ENCODE assay signal across 18 mouse cellular contexts in genomic region chr7:19217492-19217891, GRCm38 (mm10). TPM values are rescaled to one million over a fixed set of nuclear protein-coding genes. Genes with fewer than 3 reads are reported as not detected.
DNase-seq lines count a peak whose midpoint lies in the region; ATAC-seq and TF ChIP-seq lines count a peak whose summit lies in the region.
"Had no signal": no experiment of that assay in that cellular context is flagged by ENCODE, and none has a peak within 500 bp of the region (broad histone marks: within the 10 kb centered on the region; RNA-seq: fewer than 3 reads in every experiment).

No protein-coding gene starts in this region.

- H3K27me3 ChIP-seq in limb, embryonic 11.5 days (ENCODE audit: control insufficient read depth, insufficient read depth, low read length), result no peaks in the 10 kb centered on the region
- H3K27me3 ChIP-seq in splenic B cell, adult 2 months (ENCODE audit: control insufficient read depth, insufficient read depth, low read length, poor library complexity, severe bottlenecking), result no peaks in the 10 kb centered on the region; the same call in 1 of the 2 replicates
- peaks cover 11% of the 10 kb centered on the region; the same call in 1 of the 2 replicates for H3K27me3 ChIP-seq in forebrain, embryonic 13.5 days
- H3K27me3 ChIP-seq in forebrain, embryonic 15.5 days, result no peaks in the 10 kb centered on the region
- H3K27me3 ChIP-seq: limb, embryonic 15.5 days had no signal

- no peaks in the 10 kb centered on the region for H3K9me3 ChIP-seq in limb, embryonic 11.5 days (ENCODE audit: control insufficient read depth, low read length)
- no peaks in the 10 kb centered on the region for H3K9me3 ChIP-seq in forebrain, embryonic 13.5 days (replicated peaks)
- no peaks in the 10 kb centered on the region for H3K9me3 ChIP-seq in forebrain, embryonic 15.5 days
- H3K9me3 ChIP-seq: embryonic facial prominence, embryonic 13.5 days; limb, embryonic 15.5 days had no signal

- no peak for TF ChIP-seq POLR2A in bone marrow macrophage, adult 2 months (IDR thresholded peaks at IDR 0.05; ENCODE audit: borderline replicate concordance, low read depth, low read length)

- ATAC-seq in limb, embryonic 11.5 days (ENCODE audit: insufficient number of reproducible peaks, low FRiP score, low TSS enrichment, low read depth), result peak; percentile 55
- no peak for ATAC-seq in forebrain, embryonic 13.5 days
- ATAC-seq in forebrain, embryonic 15.5 days (replicated peaks), result no peak
- ATAC-seq: liver, postnatal 0 days had no signal

- H3K36me3 ChIP-seq in limb, embryonic 11.5 days (ENCODE audit: control insufficient read depth, insufficient read depth, low read length), result 0 out of 2 replicates have a peak, but pooled peaks cover 4% of the 10 kb centered on the region
- H3K36me3 ChIP-seq in splenic B cell, adult 2 months (ENCODE audit: control insufficient read depth, insufficient read depth, low read length, poor library complexity, severe bottlenecking), result no peaks in the 10 kb centered on the region
- peaks cover 4% of the 10 kb centered on the region for H3K36me3 ChIP-seq in forebrain, embryonic 13.5 days (ENCODE audit: poor library complexity, severe bottlenecking)
- H3K36me3 ChIP-seq in forebrain, embryonic 15.5 days, result no peaks in the 10 kb centered on the region

- 16% methylated on average over 5 of the region's 5 CpGs for WGBS in limb, embryonic 11.5 days
- 73% methylated on average over 5 of the region's 5 CpGs for WGBS in forebrain, embryonic 13.5 days
- WGBS in forebrain, embryonic 15.5 days, result 74% methylated on average over 5 of the region's 5 CpGs

- no peak for TF ChIP-seq CTCF in bone marrow macrophage, adult 2 months (IDR thresholded peaks at IDR 0.05; ENCODE audit: low read depth, low read length)

- H3K4me1 ChIP-seq in bone marrow macrophage, adult 2 months (ENCODE audit: control insufficient read depth, insufficient read depth, low read length), result peaks cover 35% of the 10 kb centered on the region
- H3K4me1 ChIP-seq in limb, embryonic 11.5 days (ENCODE audit: control insufficient read depth, insufficient read depth, low read length), result peaks cover 36% of the 10 kb centered on the region
- 0 out of 2 replicates have a peak, but pooled peaks cover 1% of the 10 kb centered on the region for H3K4me1 ChIP-seq in forebrain, embryonic 13.5 days
- peaks cover under 1% of the 10 kb centered on the region; the same call in 1 of the 2 replicates for H3K4me1 ChIP-seq in forebrain, embryonic 15.5 days

- H3K27ac ChIP-seq in bone marrow macrophage, adult 2 months (ENCODE audit: insufficient read depth, low read depth, low read length), result peak overlapping the region; percentile 47; the same call in 1 of the 2 replicates
- peak overlapping the region; percentile 48 for H3K27ac ChIP-seq in limb, embryonic 11.5 days (replicated peaks; ENCODE audit: low read depth, low read length)
- H3K27ac ChIP-seq in forebrain, embryonic 13.5 days, result no peak overlapping the region
- no peak overlapping the region for H3K27ac ChIP-seq in forebrain, embryonic 15.5 days (replicated peaks)
- H3K27ac ChIP-seq: embryonic facial prominence, embryonic 13.5 days; layer of hippocampus, adult 2 months; left cerebral cortex, adult 2 months; limb, embryonic 15.5 days had no signal

- no peak overlapping the region; the same call in 1 of the 2 replicates for H3K4me2 ChIP-seq in limb, embryonic 11.5 days (ENCODE audit: low read depth, severe bottlenecking)
- H3K4me2 ChIP-seq in forebrain, embryonic 13.5 days, result no peak overlapping the region
- no peak overlapping the region for H3K4me2 ChIP-seq in forebrain, embryonic 15.5 days (replicated peaks)
- H3K4me2 ChIP-seq: embryonic facial prominence, embryonic 13.5 days; limb, embryonic 15.5 days; midbrain, embryonic 11.5 days had no signal

- H3K9ac ChIP-seq in limb, embryonic 11.5 days (ENCODE audit: low read length), result no peak overlapping the region
- no peak overlapping the region for H3K9ac ChIP-seq in forebrain, embryonic 13.5 days
- no peak overlapping the region for H3K9ac ChIP-seq in forebrain, embryonic 15.5 days (replicated peaks)
- H3K9ac ChIP-seq: embryonic facial prominence, embryonic 13.5 days; limb, embryonic 15.5 days; liver, postnatal 0 days had no signal

- no peak overlapping the region for H3K4me3 ChIP-seq in bone marrow macrophage, adult 2 months (ENCODE audit: insufficient read depth, low read length)
- H3K4me3 ChIP-seq in limb, embryonic 11.5 days (ENCODE audit: low read depth, low read length), result no peak overlapping the region
- H3K4me3 ChIP-seq in forebrain, embryonic 13.5 days, result no peak overlapping the region
- H3K4me3 ChIP-seq in forebrain, embryonic 15.5 days, result no peak overlapping the region
- H3K4me3 ChIP-seq: embryonic facial prominence, embryonic 13.5 days; layer of hippocampus, adult 2 months; left cerebral cortex, adult 2 months; limb, embryonic 15.5 days had no signal

- peak; percentile 46 for DNase-seq in lung, postnatal 10 days
- DNase-seq in lung, postnatal 25 days (ENCODE audit: low spot score), result no peak
- DNase-seq in limb, embryonic 11.5 days (ENCODE audit: low spot score), result peak; percentile 84
- DNase-seq in splenic B cell, adult 2 months (ENCODE audit: low read depth, low spot score), result peak; percentile 37
- DNase-seq: cerebellum, adult 11-12 months; cerebellum, postnatal 25 days; gastrocnemius, postnatal 10 days; heart, postnatal 4 days; kidney, adult 18-20 months; liver, postnatal 0 days had no signal

RNA-seq across cellular contexts. Expression of gene Gpr4, which starts 5.2 kb away (rescaled TPM):
- not detected in 2 replicates for polyA plus RNA-seq in bone marrow macrophage, adult 2 months (2012; ENCODE audit: insufficient read depth, insufficient read length, missing spikeins)
- 8.7 and 10.5 TPM in 2 replicates for polyA plus RNA-seq in limb, embryonic 11.5 days (2014; fragmentation: Nextera tagmentation; extraction: Ambion mirVana)
- 1.2 and 1.3 TPM in 2 replicates for polyA plus RNA-seq in forebrain, embryonic 13.5 days (2015; fragmentation: Nextera tagmentation; extraction: Ambion mirVana)
- polyA plus RNA-seq in forebrain, embryonic 15.5 days (2015; fragmentation: Nextera tagmentation; extraction: Ambion mirVana), result 2.2 and 2.4 TPM in 2 replicates

RNA-seq across cellular contexts. Expression of gene Opa3, which starts 10.6 kb away (rescaled TPM):
- 20.0 and 22.0 TPM in 2 replicates for polyA plus RNA-seq in bone marrow macrophage, adult 2 months (2012; ENCODE audit: insufficient read depth, insufficient read length, missing spikeins)
- polyA plus RNA-seq in limb, embryonic 11.5 days (2014; fragmentation: Nextera tagmentation; extraction: Ambion mirVana), result 42.9 and 43.2 TPM in 2 replicates
- 42.1 and 47.5 TPM in 2 replicates for polyA plus RNA-seq in forebrain, embryonic 13.5 days (2015; fragmentation: Nextera tagmentation; extraction: Ambion mirVana)
- 40.6 and 44.5 TPM in 2 replicates for polyA plus RNA-seq in forebrain, embryonic 15.5 days (2015; fragmentation: Nextera tagmentation; extraction: Ambion mirVana)

RNA-seq across cellular contexts. Expression of gene Eml2, which starts 41.3 kb away (rescaled TPM):
- polyA plus RNA-seq in bone marrow macrophage, adult 2 months (2012; ENCODE audit: insufficient read depth, insufficient read length, missing spikeins), result 12.2 and 17.8 TPM in 2 replicates
- 2.2 and 2.3 TPM in 2 replicates for polyA plus RNA-seq in limb, embryonic 11.5 days (2014; fragmentation: Nextera tagmentation; extraction: Ambion mirVana)
- polyA plus RNA-seq in forebrain, embryonic 13.5 days (2015; fragmentation: Nextera tagmentation; extraction: Ambion mirVana), result 6.4 and 7.0 TPM in 2 replicates
- polyA plus RNA-seq in forebrain, embryonic 15.5 days (2015; fragmentation: Nextera tagmentation; extraction: Ambion mirVana), result 8.2 and 12.5 TPM in 2 replicates

RNA-seq across cellular contexts. Expression of gene Gipr, which starts 51.6 kb away (rescaled TPM):
- not detected in 2 replicates for polyA plus RNA-seq in bone marrow macrophage, adult 2 months (2012; ENCODE audit: insufficient read depth, insufficient read length, missing spikeins)
- 0.23 TPM in 1 of 2 replicates, not detected in the other for polyA plus RNA-seq in limb, embryonic 11.5 days (2014; fragmentation: Nextera tagmentation; extraction: Ambion mirVana)
- polyA plus RNA-seq in forebrain, embryonic 13.5 days (2015; fragmentation: Nextera tagmentation; extraction: Ambion mirVana), result 5.2 and 6.6 TPM in 2 replicates
- 18.1 and 20.0 TPM in 2 replicates for polyA plus RNA-seq in forebrain, embryonic 15.5 days (2015; fragmentation: Nextera tagmentation; extraction: Ambion mirVana)

RNA-seq across cellular contexts. Expression of gene Vasp, which starts 54.1 kb away (rescaled TPM):
- polyA plus RNA-seq in bone marrow macrophage, adult 2 months (2012; ENCODE audit: insufficient read depth, insufficient read length, missing spikeins), result 178 and 187 TPM in 2 replicates
- polyA plus RNA-seq in limb, embryonic 11.5 days (2014; fragmentation: Nextera tagmentation; extraction: Ambion mirVana), result 62.3 and 65.6 TPM in 2 replicates
- polyA plus RNA-seq in forebrain, embryonic 13.5 days (2015; fragmentation: Nextera tagmentation; extraction: Ambion mirVana), result 31.0 and 32.7 TPM in 2 replicates
- polyA plus RNA-seq in forebrain, embryonic 15.5 days (2015; fragmentation: Nextera tagmentation; extraction: Ambion mirVana), result 37.6 and 39.5 TPM in 2 replicates

Comparison
In these comparisons a context has a peak if more than half of its experiments do, and no peak if none do; other contexts are left out.
1. H3K27ac ChIP-seq: peak in bone marrow macrophage, adult 2 months (single experiment) and limb, embryonic 11.5 days (single experiment); none in forebrain, embryonic 13.5 days (single experiment) and forebrain, embryonic 15.5 days (single experiment).